Mouse (Mus musculus) C2C12 (cell line): ENCODE results near the gene Psmb2.

Experiments used
- CEBPB ChIP-seq: IDR thresholded peaks from one replicate; pipeline ENCODE4 v1.6.1; 2011; ENCODE audit warnings: low read depth, mild to moderate bottlenecking, control low read depth, moderate library complexity
- CTCF ChIP-seq: IDR thresholded peaks from one replicate; pipeline ENCODE4 v1.5.1; 2011; ENCODE audit not compliant: control insufficient read depth, insufficient read depth, insufficient read length
- FOSL1 ChIP-seq: IDR thresholded peaks from one replicate; pipeline ENCODE4 v1.8.0; 2011; ENCODE audit warnings: mild to moderate bottlenecking, low read length; ENCODE audit not compliant: poor library complexity, insufficient read depth, severe bottlenecking
- MAX ChIP-seq: IDR thresholded peaks from one replicate; pipeline ENCODE4 v1.6.1; 2011; ENCODE audit warnings: mild to moderate bottlenecking, control low read depth
- MYOD1 ChIP-seq: IDR thresholded peaks from one replicate; pipeline ENCODE4 v1.6.1; 2011; ENCODE audit warnings: low read depth; ENCODE audit not compliant: control insufficient read depth, insufficient read length
- MYOG ChIP-seq: IDR thresholded peaks from one replicate; pipeline ENCODE4 v1.6.1; 2011; ENCODE audit not compliant: control insufficient read depth, insufficient read length; ENCODE audit errors: extremely low read depth
- USF1 ChIP-seq: IDR thresholded peaks from one replicate; pipeline ENCODE4 v1.6.1; 2011; ENCODE audit warnings: low read depth, mild to moderate bottlenecking, control low read depth, moderate library complexity

DNA sequence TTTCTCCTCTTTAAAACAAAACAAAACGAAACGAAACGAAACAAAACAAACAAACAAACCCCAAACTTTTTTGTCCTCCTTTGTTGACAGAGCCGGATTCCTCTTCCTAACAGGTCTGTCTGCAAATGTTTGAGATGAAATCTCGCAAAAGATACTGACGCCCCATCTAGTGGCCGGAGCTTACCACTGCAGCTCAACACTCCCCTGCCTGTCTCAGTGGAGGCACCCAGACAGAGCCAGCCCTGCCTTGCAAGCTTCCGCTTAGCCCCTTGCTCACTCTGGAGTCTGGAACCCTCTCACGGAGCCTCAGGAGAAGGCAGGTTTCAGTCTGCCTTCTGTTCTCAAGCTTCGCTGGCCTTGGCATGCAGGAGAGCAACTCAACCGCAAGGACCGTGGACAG is 64.0 kb downstream of the Psmb2 start:
- no peak for TF ChIP-seq MAX
- no peak for TF ChIP-seq USF1
- TF ChIP-seq CTCF, result peak; percentile 75
- no peak for TF ChIP-seq MYOD1
- no peak for TF ChIP-seq FOSL1
- no peak for TF ChIP-seq MYOG
- TF ChIP-seq CEBPB, result no peak
